In genomic region chr6:108829386-108830370, GRCm38 (mm10) we compare ENCODE assay signal across 8 mouse cellular contexts. TPM values are rescaled to one million over a fixed set of nuclear protein-coding genes. Genes with fewer than 3 reads are reported as not detected.
A peak's percentile ranks its signal among the peaks of the same experiment; 100 is the strongest.
DNase-seq lines count a peak whose midpoint lies in the region; ATAC-seq and TF ChIP-seq lines count a peak whose summit lies in the region.

No protein-coding gene starts in this region.

- WGBS in intestine, embryonic 14.5 days = 18% methylated on average over 22 of the region's 22 CpGs
- WGBS in liver, postnatal 0 days (ENCODE audit: insufficient replicate concordance) = 11% methylated on average over 22 of the region's 22 CpGs
- 19% methylated on average over 22 of the region's 22 CpGs for WGBS in neural tube, embryonic 12.5 days

- peak overlapping the region; percentile 78 for H3K9ac ChIP-seq in intestine, embryonic 14.5 days (ENCODE audit: low read length)
- H3K9ac ChIP-seq in liver, postnatal 0 days (replicated peaks) = peak overlapping the region; percentile 95
- H3K9ac ChIP-seq in neural tube, embryonic 12.5 days = peak overlapping the region; percentile 93

- no peaks in the 10 kb centered on the region for H3K9me3 ChIP-seq in erythroblast, embryonic 14.5 days (ENCODE audit: control insufficient read depth, low read length)
- H3K9me3 ChIP-seq in intestine, embryonic 14.5 days (ENCODE audit: control insufficient read depth, low read length) = no peaks in the 10 kb centered on the region
- no peaks in the 10 kb centered on the region for H3K9me3 ChIP-seq in liver, postnatal 0 days (ENCODE audit: low read length)
- no peaks in the 10 kb centered on the region for H3K9me3 ChIP-seq in neural tube, embryonic 12.5 days

- H3K4me1 ChIP-seq in erythroblast, embryonic 14.5 days (ENCODE audit: control insufficient read depth) = peaks cover 43% of the 10 kb centered on the region
- H3K4me1 ChIP-seq in intestine, embryonic 14.5 days (replicated peaks; ENCODE audit: control insufficient read depth, insufficient read depth, low read length) = peaks cover 16% of the 10 kb centered on the region
- peaks cover 58% of the 10 kb centered on the region for H3K4me1 ChIP-seq in liver, postnatal 0 days (ENCODE audit: insufficient read depth)
- peaks cover 12% of the 10 kb centered on the region for H3K4me1 ChIP-seq in neural tube, embryonic 12.5 days

- TF ChIP-seq CTCF in brain, embryonic 14.5 days (IDR thresholded peaks at IDR 0.05; ENCODE audit: borderline replicate concordance, extremely low read depth, insufficient read depth, insufficient read length) = no peak
- no peak for TF ChIP-seq CTCF in liver, postnatal 0 days (IDR thresholded peaks at IDR 0.05; ENCODE audit: low read depth)

- H3K27ac ChIP-seq in intestine, embryonic 14.5 days (ENCODE audit: low read depth) = no peak overlapping the region
- H3K27ac ChIP-seq in liver, postnatal 0 days (ENCODE audit: low read depth) = peak overlapping the region; percentile 89
- no peak overlapping the region for H3K27ac ChIP-seq in neural tube, embryonic 12.5 days

- H3K36me3 ChIP-seq in erythroblast, embryonic 14.5 days (ENCODE audit: control insufficient read depth) = peaks cover 3% of the 10 kb centered on the region
- no peaks in the 10 kb centered on the region for H3K36me3 ChIP-seq in intestine, embryonic 14.5 days (ENCODE audit: control insufficient read depth, insufficient read depth, low read length)
- H3K36me3 ChIP-seq in liver, postnatal 0 days (replicated peaks; ENCODE audit: insufficient read depth, low read length) = peaks cover 3% of the 10 kb centered on the region; the same call in 1 of the 2 replicates
- no peaks in the 10 kb centered on the region for H3K36me3 ChIP-seq in neural tube, embryonic 12.5 days

- no peak for ATAC-seq in erythroblast, adult 5-6 weeks (replicated peaks; ENCODE audit: low FRiP score, poor library complexity, severe bottlenecking)
- ATAC-seq in intestine, embryonic 14.5 days (replicated peaks; ENCODE audit: low FRiP score, low TSS enrichment, low read depth) = no peak
- ATAC-seq in liver, postnatal 0 days = no peak
- ATAC-seq in neural tube, embryonic 12.5 days (ENCODE audit: low FRiP score, low read depth) = no peak
- no peak for ATAC-seq in erythroid progenitor cell, adult 5-6 weeks (replicated peaks; ENCODE audit: low FRiP score, poor library complexity, severe bottlenecking)

- H3K4me2 ChIP-seq in intestine, embryonic 14.5 days (ENCODE audit: low read length) = peak overlapping the region; percentile 92
- peak overlapping the region; percentile 90 for H3K4me2 ChIP-seq in liver, postnatal 0 days (ENCODE audit: low read depth, low read length)
- H3K4me2 ChIP-seq in neural tube, embryonic 12.5 days (replicated peaks) = peak overlapping the region; percentile 90

- peak; percentile 28 for DNase-seq in brain, embryonic 14.5 days (ENCODE audit: low read depth)
- DNase-seq in gastrocnemius, postnatal 10 days = peak; percentile 19
- peak; percentile 72 for DNase-seq in intestine, embryonic 14.5 days (ENCODE audit: low spot score)
- peak; percentile 42 for DNase-seq in liver, postnatal 0 days

- H3K27me3 ChIP-seq in erythroblast, embryonic 14.5 days (ENCODE audit: control insufficient read depth) = no peaks in the 10 kb centered on the region
- H3K27me3 ChIP-seq in intestine, embryonic 14.5 days (replicated peaks; ENCODE audit: control insufficient read depth, insufficient read depth, low read length) = no peaks in the 10 kb centered on the region
- no peaks in the 10 kb centered on the region for H3K27me3 ChIP-seq in liver, postnatal 0 days (ENCODE audit: insufficient read depth, low read length)
- H3K27me3 ChIP-seq in neural tube, embryonic 12.5 days (replicated peaks) = no peaks in the 10 kb centered on the region

- TF ChIP-seq EP300 in liver, postnatal 0 days (IDR thresholded peaks at IDR 0.05; ENCODE audit: low read depth) = no peak

- no peak for TF ChIP-seq POLR2A in brain, embryonic 14.5 days (IDR thresholded peaks at IDR 0.05; ENCODE audit: borderline replicate concordance, extremely low read depth, insufficient read depth, insufficient read length, poor library complexity, severe bottlenecking)

- H3K4me3 ChIP-seq in erythroblast, embryonic 14.5 days (replicated peaks) = peak overlapping the region; percentile 86
- peak overlapping the region; percentile 69 for H3K4me3 ChIP-seq in intestine, embryonic 14.5 days (ENCODE audit: low read depth, low read length)
- peak overlapping the region; percentile 93 for H3K4me3 ChIP-seq in liver, postnatal 0 days (ENCODE audit: low read depth, low read length)
- peak overlapping the region; percentile 93 for H3K4me3 ChIP-seq in neural tube, embryonic 12.5 days

RNA-seq across cellular contexts. Expression of gene Edem1, which starts 1.2 kb away (rescaled TPM):
- polyA plus RNA-seq in erythroblast, embryonic 14.5 days (2012) = 0.10 and 0.15 TPM in 2 replicates
- total RNA-seq in erythroblast, adult 5-6 weeks (2015; ENCODE audit: low replicate concordance) = 16.7 and 21.7 TPM in 2 replicates
- total RNA-seq in erythroblast, adult 5-6 weeks (2017; ENCODE audit: low replicate concordance) = 19.3 and 25.6 TPM in 2 replicates
- 10.9 and 12.8 TPM in 2 replicates for polyA plus RNA-seq in brain, embryonic 14.5 days (2012; rRNA removed)
- 10 to 100 TPM; 12.6 to 20.3 TPM for total RNA-seq in gastrocnemius, postnatal 10 days (2021)
- 29.5 and 37.9 TPM in 2 replicates for polyA plus RNA-seq in intestine, embryonic 14.5 days (2014; fragmentation: Nextera tagmentation; extraction: Ambion mirVana)
- polyA plus RNA-seq in liver, postnatal 0 days (2015; fragmentation: Nextera tagmentation; extraction: Ambion mirVana) = 23.1 and 25.7 TPM in 2 replicates
- 14.1 and 17.8 TPM in 2 replicates for polyA plus RNA-seq in neural tube, embryonic 12.5 days (2016; fragmentation: Nextera tagmentation; extraction: Ambion mirVana)
- 11.7 and 29.6 TPM in 2 replicates for total RNA-seq in erythroid progenitor cell, adult 5-6 weeks (2015; ENCODE audit: low replicate concordance)
- total RNA-seq in erythroid progenitor cell, adult 5-6 weeks (2017; ENCODE audit: low replicate concordance) = 13.8 and 18.2 TPM in 2 replicates

RNA-seq across cellular contexts. Expression of gene Arl8b, which starts 46.8 kb away (rescaled TPM):
- 0.39 and 0.47 TPM in 2 replicates for polyA plus RNA-seq in erythroblast, embryonic 14.5 days (2012)
- 33.0 and 44.3 TPM in 2 replicates for total RNA-seq in erythroblast, adult 5-6 weeks (2015; ENCODE audit: low replicate concordance)
- total RNA-seq in erythroblast, adult 5-6 weeks (2017; ENCODE audit: low replicate concordance) = 11.6 and 19.3 TPM in 2 replicates
- 29.5 and 43.5 TPM in 2 replicates for polyA plus RNA-seq in brain, embryonic 14.5 days (2012; rRNA removed)
- total RNA-seq in gastrocnemius, postnatal 10 days (2021) = 10 to 100 TPM; 70.5 to 75.3 TPM
- polyA plus RNA-seq in intestine, embryonic 14.5 days (2014; fragmentation: Nextera tagmentation; extraction: Ambion mirVana) = 73.6 and 81.7 TPM in 2 replicates
- polyA plus RNA-seq in liver, postnatal 0 days (2015; fragmentation: Nextera tagmentation; extraction: Ambion mirVana) = 33.2 and 34.5 TPM in 2 replicates
- polyA plus RNA-seq in neural tube, embryonic 12.5 days (2016; fragmentation: Nextera tagmentation; extraction: Ambion mirVana) = 82.8 and 87.8 TPM in 2 replicates
- total RNA-seq in erythroid progenitor cell, adult 5-6 weeks (2015; ENCODE audit: low replicate concordance) = 56.2 and 94.1 TPM in 2 replicates
- 28.9 and 36.9 TPM in 2 replicates for total RNA-seq in erythroid progenitor cell, adult 5-6 weeks (2017; ENCODE audit: low replicate concordance)

Comparison
In these comparisons a context has a peak if more than half of its experiments do, and no peak if none do; other contexts are left out.
1. DNase-seq: peak in every context shown above with its lines; median percentile 72 in intestine, embryonic 14.5 days; 42 in liver, postnatal 0 days; 28 in brain, embryonic 14.5 days; 19 in gastrocnemius, postnatal 10 days.
2. RNA of gene Edem1, which starts 1.2 kb away (polyA plus RNA-seq): 29.5 to 37.9 TPM in intestine, embryonic 14.5 days, 23.1 to 25.7 TPM in liver, postnatal 0 days, 14.1 to 17.8 TPM in neural tube, embryonic 12.5 days and 10.9 to 12.8 TPM in brain, embryonic 14.5 days; 0.10 to 0.15 TPM in erythroblast, embryonic 14.5 days; every median in the first group is over 10 times any median in the second.
3. RNA of gene Arl8b, which starts 46.8 kb away (polyA plus RNA-seq): 82.8 to 87.8 TPM in neural tube, embryonic 12.5 days, 73.6 to 81.7 TPM in intestine, embryonic 14.5 days, 29.5 to 43.5 TPM in brain, embryonic 14.5 days and 33.2 to 34.5 TPM in liver, postnatal 0 days; 0.39 to 0.47 TPM in erythroblast, embryonic 14.5 days; every median in the first group is over 10 times any median in the second.
4. Peak in every context shown above with its lines, with median percentiles within 50 percentile points of each other: H3K4me3 ChIP-seq, H3K4me2 ChIP-seq and H3K9ac ChIP-seq.